Mouse (Mus musculus): Measurements from ENCODE around the gene Msx1. TPM values are rescaled to one million over a fixed set of nuclear protein-coding genes. Genes with fewer than 3 reads are reported as not detected.

Gene Msx1
- 5.8 and 6.6 TPM in 2 replicates for polyA plus RNA-seq (2012; rRNA removed)

DNA sequence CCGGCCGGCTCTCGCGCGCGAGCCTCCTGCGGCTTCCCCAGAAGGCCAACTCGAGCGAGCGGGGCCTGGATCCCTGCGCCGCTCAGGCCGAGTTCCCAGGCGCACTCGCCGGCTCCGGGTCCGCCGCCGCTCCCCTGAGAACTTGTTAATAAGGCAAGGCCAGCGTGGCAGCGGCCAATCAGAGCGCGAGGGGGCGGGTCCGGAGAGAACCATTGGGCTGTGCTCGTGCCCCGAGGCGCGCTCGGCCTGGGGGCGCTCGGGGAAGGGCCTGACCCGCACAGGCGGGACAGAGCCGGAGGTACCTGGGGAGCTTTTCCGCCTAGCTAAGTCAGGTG is at the start of gene Msx1:
TSS of gene Msx1 (minus strand) at position 123 of the 335 bp plus-strand sequence.

Other genes with a start within 250 kb of the Msx1 start
- gene Stk32b, start 107.4 kb downstream of the Msx1 start, polyA plus RNA-seq (2012; rRNA removed), result 55.9 and 63.6 TPM in 2 replicates
- gene Cytl1, start 89.1 kb downstream of the Msx1 start, polyA plus RNA-seq (2012; rRNA removed), result 0.40 and 0.59 TPM in 2 replicates
- 30.9 and 33.3 TPM in 2 replicates for gene Stx18, start 214.2 kb upstream of the Msx1 start, polyA plus RNA-seq (2012; rRNA removed)

Data from central nervous system, embryonic 18 days (tissue).